Mouse (Mus musculus) midbrain, embryonic 14.5 days (tissue): ENCODE measurements around the gene Dnaja4. TPM values are rescaled to one million over a fixed set of nuclear protein-coding genes. Genes with fewer than 3 reads are reported as not detected.
"Not testable (repeated sequence)": the region's sequence is repeated elsewhere in the genome, so short reads cannot be mapped to it uniquely, and the experiment has no call there.

Source experiments
- ATAC-seq: fragments of 200-750 bp; cut with Nextera tagmentation; 2 replicates; pipeline ENCODE4 v1.8.0; 2017; ENCODE audit warnings: moderate number of reproducible peaks, moderate library complexity; ENCODE audit not compliant: low FRiP score, low TSS enrichment
- DNase-seq: peaks from one replicate; pipeline ENCODE4 v3.0.0-alpha.2; 2015
- H3K27ac ChIP-seq: fragments of 300-500 bp; sonication (generic); replicated peaks from 2 replicates; pipeline ENCODE4 v1.5.1; 2014; ENCODE audit warnings: mild to moderate bottlenecking, low read depth, low read length, moderate library complexity
- H3K27me3 ChIP-seq: fragments of 300-500 bp; sonication (generic); 2 replicates; pipeline ENCODE4 v1.6.1; 2014; ENCODE audit warnings: low read length, control low read depth, mixed read lengths; ENCODE audit not compliant: control insufficient read depth, insufficient read depth
- H3K36me3 ChIP-seq: fragments of 300-500 bp; sonication (generic); 2 replicates; pipeline ENCODE4 v1.6.1; 2014; ENCODE audit warnings: low read length, control low read depth; ENCODE audit not compliant: control insufficient read depth, insufficient read depth
- H3K4me1 ChIP-seq: fragments of 300-500 bp; sonication (generic); 2 replicates; pipeline ENCODE4 v1.6.1; 2014; ENCODE audit warnings: mild to moderate bottlenecking, antibody characterized with exemption, low read length, control low read depth; ENCODE audit not compliant: control insufficient read depth, insufficient read depth
- H3K4me2 ChIP-seq: fragments of 300-500 bp; sonication (generic); 2 replicates; pipeline ENCODE4 v1.6.1; 2014; ENCODE audit warnings: mild to moderate bottlenecking, low read length, moderate library complexity
- H3K4me3 ChIP-seq: fragments of 300-500 bp; sonication (generic); replicated peaks from 2 replicates; pipeline ENCODE4 v1.5.1; 2014; ENCODE audit warnings: low read depth, low read length
- H3K9ac ChIP-seq: fragments of 300-500 bp; sonication (generic); replicated peaks from 2 replicates; pipeline ENCODE4 v1.6.1; 2014; ENCODE audit warnings: mild to moderate bottlenecking, low read length, moderate library complexity
- H3K9me3 ChIP-seq: fragments of 300-500 bp; sonication (generic); 2 replicates; pipeline ENCODE4 v1.6.1; 2016; ENCODE audit warnings: low read length, control low read depth, mixed read lengths; ENCODE audit not compliant: control insufficient read depth
- WGBS: fragments of 180-500 bp; shearing (Covaris S2); extraction: QIAGEN DNeasy Blood & Tissue Kit; methylation state at CpG from one replicate; pipeline ENCODE4 v1.1.7; 2014; 5-methylcytosine and 5-hydroxymethylcytosine counted together
- polyA plus RNA-seq: library from polyadenylated mRNA; unstranded; fragments of >200 nt; fragmentation: Nextera tagmentation; extraction: Ambion mirVana; gene quantifications from 2 replicates; pipeline ENCODE4 v1.2.1, GENCODE M21; 2014

Dnaja4 gene
- polyA plus RNA-seq, 1 experiment from 2014 or later = 5.0 TPM

- Histone ChIP-seq H3K4me1 (no peaks in the 10 kb centered on the region), H3K4me2 (no peak overlapping the region), H3K4me3 (no peak overlapping the region), H3K9ac (no peak overlapping the region), H3K27me3 (0 out of 2 replicates have a peak, but pooled peaks cover 6% of the 10 kb centered on the region), H3K9me3 (no peaks in the 10 kb centered on the region), H3K36me3 (no peaks in the 10 kb centered on the region), H3K27ac (no peak overlapping the region)
- no peak for DNase-seq
- no peak for ATAC-seq
- WGBS = 78% methylated on average over 8 of the region's 8 CpGs
These were observed 9.2 kb upstream of the Dnaja4 start for GRCm38 (mm10) chr9:54689446-54689845.

- WGBS = 70% methylated on average over 2 of the region's 2 CpGs
- not testable (repeated sequence) for DNase-seq
These were observed 8.0 kb upstream of the Dnaja4 start for GRCm38 (mm10) chr9:54690697-54691096.

GRCm38 (mm10) chr9:54691241-54691805 is 7.3 kb upstream of the Dnaja4 start:
- not testable (repeated sequence) for H3K36me3 ChIP-seq, H3K27ac ChIP-seq, ATAC-seq, H3K4me1 ChIP-seq, H3K9me3 ChIP-seq, H3K27me3 ChIP-seq
- Histone ChIP-seq H3K9ac (0 out of 2 replicates have a peak overlapping the region, but pooled peaks have one; percentile 16), H3K4me2 (peak overlapping the region; percentile 55), H3K4me3 (peak overlapping the region; percentile 25)
- peak; percentile 68 for DNase-seq
- WGBS = 5% methylated on average over 30 of the region's 31 CpGs

More at GRCm38 (mm10) chr9:54690697-54691096, 8.0 kb upstream of the Dnaja4 start:
- not testable (repeated sequence) for H3K4me2 ChIP-seq, H3K36me3 ChIP-seq, H3K27me3 ChIP-seq, H3K9ac ChIP-seq, ATAC-seq, H3K4me3 ChIP-seq, H3K4me1 ChIP-seq, H3K9me3 ChIP-seq, H3K27ac ChIP-seq

- Histone ChIP-seq H3K4me3 (peak overlapping the region; percentile 63), H3K27me3 (peaks cover 24% of the 10 kb centered on the region), H3K27ac (no peak overlapping the region), H3K9ac (peak overlapping the region; percentile 64), H3K9me3 (no peaks in the 10 kb centered on the region), H3K36me3 (no peaks in the 10 kb centered on the region), H3K4me2 (peak overlapping the region; percentile 83), H3K4me1 (peaks cover 5% of the 10 kb centered on the region; the same call in 1 of the 2 replicates)
- DNase-seq (no peak), ATAC-seq (peak; percentile 75)
- WGBS = 10% methylated on average over 27 of the region's 27 CpGs
These were observed 343 bp downstream of the Dnaja4 start for GRCm38 (mm10) chr9:54699087-54699344.

GRCm38 (mm10) chr9:54699345-54700173 is 886 bp downstream of the Dnaja4 start:
- under 1% methylated on average over 90 of the region's 92 CpGs for WGBS
- ATAC-seq (peak; percentile 74), DNase-seq (peak; percentile 87)
- Histone ChIP-seq H3K36me3 (no peaks in the 10 kb centered on the region), H3K4me3 (peak overlapping the region; percentile 63), H3K27me3 (peaks cover 24% of the 10 kb centered on the region), H3K27ac (no peak overlapping the region; the same call in 1 of the 2 replicates), H3K4me2 (peak overlapping the region; percentile 83), H3K9ac (peak overlapping the region; percentile 64), H3K4me1 (peaks cover 5% of the 10 kb centered on the region; the same call in 1 of the 2 replicates), H3K9me3 (no peaks in the 10 kb centered on the region)

- peaks cover 24% of the 10 kb centered on the region for H3K27me3 ChIP-seq
- DNase-seq (no peak), ATAC-seq (no peak)
- peak overlapping the region; percentile 64 for H3K9ac ChIP-seq
- peak overlapping the region; percentile 63 for H3K4me3 ChIP-seq
- WGBS = 25% methylated on average over 9 of the region's 9 CpGs
- no peaks in the 10 kb centered on the region for H3K9me3 ChIP-seq
- H3K4me2 ChIP-seq = peak overlapping the region; percentile 83
- H3K27ac ChIP-seq = no peak overlapping the region
- H3K36me3 ChIP-seq = no peaks in the 10 kb centered on the region
- peaks cover 5% of the 10 kb centered on the region; the same call in 1 of the 2 replicates for H3K4me1 ChIP-seq
These were observed 1.5 kb downstream of the Dnaja4 start for GRCm38 (mm10) chr9:54700174-54700475.

- no peak for DNase-seq
- Histone ChIP-seq H3K27ac (no peak overlapping the region), H3K4me3 (no peak overlapping the region), H3K36me3 (no peaks in the 10 kb centered on the region), H3K4me2 (no peak overlapping the region), H3K9ac (no peak overlapping the region), H3K9me3 (no peaks in the 10 kb centered on the region), H3K4me1 (peaks cover 5% of the 10 kb centered on the region; the same call in 1 of the 2 replicates), H3K27me3 (peaks cover 24% of the 10 kb centered on the region)
- 79% methylated on average over 7 of the region's 7 CpGs for WGBS
- ATAC-seq = no peak
These were observed 2.1 kb downstream of the Dnaja4 start for GRCm38 (mm10) chr9:54700746-54701145.

- H3K4me3 ChIP-seq = no peak overlapping the region
- DNase-seq = no peak
- ATAC-seq = no peak
- H3K4me2 ChIP-seq = no peak overlapping the region
- WGBS = 90% methylated on average over 2 of the region's 2 CpGs
- peaks cover 24% of the 10 kb centered on the region for H3K27me3 ChIP-seq
- H3K9ac ChIP-seq = no peak overlapping the region
- no peak overlapping the region for H3K27ac ChIP-seq
- H3K36me3 ChIP-seq = no peaks in the 10 kb centered on the region
- peaks cover 5% of the 10 kb centered on the region; the same call in 1 of the 2 replicates for H3K4me1 ChIP-seq
- H3K9me3 ChIP-seq = no peaks in the 10 kb centered on the region
These were observed 3.9 kb downstream of the Dnaja4 start for GRCm38 (mm10) chr9:54702581-54702980.

GRCm38 (mm10) chr9:54704361-54704760 is 5.7 kb downstream of the Dnaja4 start:
- Histone ChIP-seq H3K9ac (no peak overlapping the region), H3K4me2 (no peak overlapping the region), H3K27me3 (peaks cover 19% of the 10 kb centered on the region), H3K27ac (no peak overlapping the region), H3K9me3 (no peaks in the 10 kb centered on the region), H3K4me3 (no peak overlapping the region), H3K36me3 (0 out of 2 replicates have a peak, but pooled peaks cover 7% of the 10 kb centered on the region), H3K4me1 (no peaks in the 10 kb centered on the region)
- ATAC-seq = no peak
- WGBS = 82% methylated on average over 5 of the region's 5 CpGs
- DNase-seq = no peak
